Comparison of ENCODE assay signal across 12 mouse cellular contexts in the genomic region with DNA sequence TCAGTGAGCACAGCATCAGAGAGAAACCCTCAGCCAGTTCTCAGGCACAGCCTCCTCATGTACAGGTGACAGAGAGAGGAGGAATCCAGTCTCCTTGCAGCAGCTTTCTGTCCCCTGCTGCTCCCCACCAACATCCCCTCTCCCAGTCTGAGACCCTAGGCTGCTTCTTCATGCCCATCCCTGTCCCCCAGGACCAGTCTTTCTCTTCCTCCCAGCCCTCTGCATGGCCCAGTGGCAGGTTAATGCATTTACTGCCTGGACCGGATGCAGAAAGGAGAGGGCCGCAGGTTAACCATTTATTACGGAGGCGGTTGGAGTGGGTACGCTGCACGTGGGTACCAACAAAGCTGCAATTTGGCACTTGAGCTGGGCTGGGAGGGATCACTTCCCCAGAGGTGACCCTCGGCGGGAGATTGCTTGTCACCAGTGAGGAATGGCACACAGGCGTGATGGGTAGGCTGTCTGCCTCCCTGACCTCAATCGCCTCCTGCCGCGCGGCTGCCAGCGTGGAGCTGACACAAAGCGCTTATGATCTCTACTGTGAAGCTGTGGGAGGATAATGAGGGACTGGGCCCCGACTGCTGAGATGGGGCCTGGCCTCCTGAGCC. TPM values are rescaled to one million over a fixed set of nuclear protein-coding genes. Genes with fewer than 3 reads are reported as not detected.
DNase-seq lines count a peak whose midpoint lies in the region; ATAC-seq and TF ChIP-seq lines count a peak whose summit lies in the region.
"Had no signal": no experiment of that assay in that cellular context is flagged by ENCODE, and none has a peak within 500 bp of the region (broad histone marks: within the 10 kb centered on the region; RNA-seq: fewer than 3 reads in every experiment).

No protein-coding gene starts in this region.

- H3K4me1 ChIP-seq in heart, embryonic 11.5 days (ENCODE audit: control insufficient read depth, insufficient read depth, low read length), result peaks cover 4% of the 10 kb centered on the region; the same call in 1 of the 2 replicates
- peaks cover 6% of the 10 kb centered on the region for H3K4me1 ChIP-seq in hindbrain, embryonic 11.5 days (replicated peaks; ENCODE audit: control insufficient read depth, insufficient read depth, low read length)
- H3K4me1 ChIP-seq in midbrain, postnatal 0 days (ENCODE audit: insufficient read depth, low read length), result no peaks in the 10 kb centered on the region; the same call in 1 of the 2 replicates
- H3K4me1 ChIP-seq: lung, embryonic 15.5 days had no signal

- no peak for ATAC-seq in heart, embryonic 11.5 days (replicated peaks; ENCODE audit: insufficient number of reproducible peaks, low FRiP score, low TSS enrichment)
- ATAC-seq in hindbrain, embryonic 11.5 days (ENCODE audit: low FRiP score), result peak; percentile 38; the same call in 1 of the 2 replicates
- ATAC-seq in midbrain, postnatal 0 days (ENCODE audit: low FRiP score), result no peak
- ATAC-seq: intestine, embryonic 15.5 days had no signal

- no peaks in the 10 kb centered on the region for H3K9me3 ChIP-seq in heart, embryonic 11.5 days (replicated peaks; ENCODE audit: control insufficient read depth, low read length)
- no peaks in the 10 kb centered on the region for H3K9me3 ChIP-seq in hindbrain, embryonic 11.5 days (ENCODE audit: control insufficient read depth, low read length)
- no peaks in the 10 kb centered on the region for H3K9me3 ChIP-seq in midbrain, postnatal 0 days (ENCODE audit: low read length)
- H3K9me3 ChIP-seq: intestine, embryonic 15.5 days; lung, embryonic 15.5 days had no signal

- no peak overlapping the region for H3K4me3 ChIP-seq in heart, embryonic 11.5 days (ENCODE audit: low read depth, low read length)
- H3K4me3 ChIP-seq in hindbrain, embryonic 11.5 days (ENCODE audit: low read depth, low read length), result no peak overlapping the region
- H3K4me3 ChIP-seq in midbrain, postnatal 0 days (ENCODE audit: low read depth, low read length), result no peak overlapping the region
- H3K4me3 ChIP-seq: intestine, embryonic 15.5 days; lung, embryonic 15.5 days had no signal

- no peaks in the 10 kb centered on the region for H3K36me3 ChIP-seq in heart, embryonic 11.5 days (ENCODE audit: control insufficient read depth, insufficient read depth, low read length)
- no peaks in the 10 kb centered on the region for H3K36me3 ChIP-seq in hindbrain, embryonic 11.5 days (ENCODE audit: control insufficient read depth, insufficient read depth, low read length)
- no peaks in the 10 kb centered on the region for H3K36me3 ChIP-seq in midbrain, postnatal 0 days (ENCODE audit: insufficient read depth, low read length)
- H3K36me3 ChIP-seq: intestine, embryonic 15.5 days; lung, embryonic 15.5 days had no signal

- DNase-seq in heart, adult 11 months, result peak; percentile 91
- DNase-seq in embryo, embryonic 10 days (ENCODE audit: low spot score), result peak; percentile 50
- peak; percentile 56 for DNase-seq in hindbrain, embryonic 11.5 days (ENCODE audit: low spot score)
- DNase-seq in midbrain, postnatal 0 days (ENCODE audit: low spot score), result peak; percentile 11
- no peak for DNase-seq in adipocyte (ENCODE audit: low spot score)
- DNase-seq in cerebellum, postnatal 25 days, result no peak
- DNase-seq in layer of hippocampus, adult 9-11 months, result no peak

- no peak overlapping the region for H3K9ac ChIP-seq in heart, embryonic 11.5 days (ENCODE audit: low read depth, low read length)
- H3K9ac ChIP-seq in hindbrain, embryonic 11.5 days (ENCODE audit: low read depth, low read length), result peak overlapping the region; percentile 23
- H3K9ac ChIP-seq in midbrain, postnatal 0 days (replicated peaks; ENCODE audit: low read length, poor library complexity, severe bottlenecking), result 0 out of 2 replicates have a peak overlapping the region, but pooled peaks have one; percentile 24
- H3K9ac ChIP-seq: intestine, embryonic 15.5 days; lung, embryonic 15.5 days had no signal

- no peak overlapping the region for H3K27ac ChIP-seq in heart, embryonic 11.5 days (ENCODE audit: low read depth, low read length)
- H3K27ac ChIP-seq in hindbrain, embryonic 11.5 days (ENCODE audit: low read depth, low read length), result peak overlapping the region; percentile 66
- peak overlapping the region; percentile 65 for H3K27ac ChIP-seq in midbrain, postnatal 0 days (ENCODE audit: low read depth, low read length)
- H3K27ac ChIP-seq: intestine, embryonic 15.5 days; lung, embryonic 15.5 days had no signal

- no peak for TF ChIP-seq CTCF in midbrain, postnatal 0 days (IDR thresholded peaks at IDR 0.05)

- WGBS in heart, embryonic 11.5 days (ENCODE audit: insufficient replicate concordance), result 31% methylated on average over 16 of the region's 16 CpGs
- WGBS in hindbrain, embryonic 11.5 days, result 11% methylated on average over 16 of the region's 16 CpGs
- 10% methylated on average over 16 of the region's 16 CpGs for WGBS in midbrain, postnatal 0 days

- H3K4me2 ChIP-seq in heart, embryonic 11.5 days, result no peak overlapping the region
- H3K4me2 ChIP-seq in hindbrain, embryonic 11.5 days (replicated peaks; ENCODE audit: low read depth, low read length), result no peak overlapping the region
- no peak overlapping the region for H3K4me2 ChIP-seq in midbrain, postnatal 0 days (ENCODE audit: low read depth, low read length, poor library complexity, severe bottlenecking)
- H3K4me2 ChIP-seq: intestine, embryonic 15.5 days; lung, embryonic 15.5 days had no signal

- H3K27me3 ChIP-seq in heart, embryonic 11.5 days (ENCODE audit: control insufficient read depth, insufficient read depth, low read length), result no peaks in the 10 kb centered on the region
- no peaks in the 10 kb centered on the region; the same call in 1 of the 2 replicates for H3K27me3 ChIP-seq in hindbrain, embryonic 11.5 days (ENCODE audit: control insufficient read depth, insufficient read depth, low read length)
- H3K27me3 ChIP-seq in midbrain, postnatal 0 days (ENCODE audit: insufficient read depth, low read length), result no peaks in the 10 kb centered on the region
- H3K27me3 ChIP-seq: intestine, embryonic 15.5 days; lung, embryonic 15.5 days had no signal

RNA-seq across cellular contexts. Expression of a gene that starts 3.1 kb away (rescaled TPM):
- polyA plus RNA-seq in heart, embryonic 11.5 days (2014; fragmentation: Nextera tagmentation; extraction: Ambion mirVana), result not detected in 2 replicates
- not detected in 2 replicates for polyA plus RNA-seq in hindbrain, embryonic 11.5 days (2014; fragmentation: Nextera tagmentation; extraction: Ambion mirVana)
- total RNA-seq in midbrain, postnatal 0 days (2014; rRNA removed), result not detected in 2 replicates
- polyA plus RNA-seq in midbrain, postnatal 0 days (2015; fragmentation: Nextera tagmentation; extraction: Ambion mirVana), result not detected in 2 replicates
- total RNA-seq: left cerebral cortex, postnatal 25 days had no signal
- polyA plus RNA-seq: embryonic facial prominence, embryonic 11.5 days; intestine, embryonic 15.5 days; lung, embryonic 15.5 days had no signal

Comparison
In these comparisons a context has a peak if more than half of its experiments do, and no peak if none do; other contexts are left out.
1. DNase-seq: peak in heart, adult 11 months (single experiment), embryo, embryonic 10 days (single experiment), hindbrain, embryonic 11.5 days (single experiment) and midbrain, postnatal 0 days (single experiment); none in adipocyte (single experiment), cerebellum, postnatal 25 days (0 of 2) and layer of hippocampus, adult 9-11 months (single experiment).